ENCODE assay signal across 19 mouse cellular contexts in genomic region chr5:75463591-75463990, GRCm38 (mm10).
"Had no signal": no experiment of that assay in that cellular context is flagged by ENCODE, and none has a peak within 500 bp of the region (broad histone marks: within the 10 kb centered on the region; RNA-seq: fewer than 3 reads in every experiment).

No protein-coding gene starts in this region.

- DNase-seq: liver; lung, adult 18-20 months; lung, postnatal 10 days; lung, postnatal 36 days; thymus, adult 18-20 months; thymus, postnatal 36 days had no signal

- H3K4me1 ChIP-seq: intestine, embryonic 15.5 days; midbrain, embryonic 13.5 days had no signal

- H3K36me3 ChIP-seq: intestine, embryonic 15.5 days; limb, embryonic 10.5 days; limb, embryonic 13.5 days; liver, embryonic 12.5 days; liver, embryonic 15.5 days; lung, embryonic 15.5 days; midbrain, embryonic 10.5 days; midbrain, embryonic 13.5 days; neural tube, embryonic 13.5 days had no signal

- H3K9me3 ChIP-seq: intestine, embryonic 15.5 days; limb, embryonic 10.5 days; limb, embryonic 13.5 days; liver, embryonic 12.5 days; liver, embryonic 15.5 days; lung, embryonic 15.5 days; megakaryocyte, embryonic 14.5 days; midbrain, embryonic 10.5 days; midbrain, embryonic 13.5 days; neural tube, embryonic 13.5 days had no signal

- H3K27ac ChIP-seq: intestine, embryonic 15.5 days; kidney, postnatal 0 days; limb, embryonic 10.5 days; limb, embryonic 13.5 days; liver, embryonic 12.5 days; liver, embryonic 15.5 days; lung, embryonic 15.5 days; midbrain, embryonic 10.5 days; midbrain, embryonic 13.5 days; neural tube, embryonic 13.5 days had no signal

- H3K4me2 ChIP-seq: intestine, embryonic 15.5 days; limb, embryonic 13.5 days; liver, embryonic 12.5 days; liver, embryonic 15.5 days; lung, embryonic 15.5 days; midbrain, embryonic 13.5 days; neural tube, embryonic 13.5 days had no signal

- H3K9ac ChIP-seq: intestine, embryonic 15.5 days; limb, embryonic 13.5 days; liver, embryonic 12.5 days; liver, embryonic 15.5 days; lung, embryonic 15.5 days; midbrain, embryonic 13.5 days; neural tube, embryonic 13.5 days had no signal

- H3K27me3 ChIP-seq: intestine, embryonic 15.5 days; limb, embryonic 13.5 days; liver, embryonic 12.5 days; liver, embryonic 15.5 days; lung, embryonic 15.5 days; neural tube, embryonic 13.5 days had no signal

- H3K4me3 ChIP-seq: intestine, embryonic 15.5 days; limb, embryonic 10.5 days; limb, embryonic 13.5 days; liver, embryonic 12.5 days; liver, embryonic 15.5 days; lung, embryonic 15.5 days; megakaryocyte, embryonic 14.5 days; midbrain, embryonic 10.5 days; midbrain, embryonic 13.5 days; myocyte; neural tube, embryonic 13.5 days had no signal

- ATAC-seq: intestine, embryonic 15.5 days; liver, embryonic 12.5 days; midbrain, embryonic 13.5 days; midbrain, embryonic 16.5 days had no signal
